Mouse (Mus musculus): Measurements from ENCODE around the gene Tigd4.

DNA sequence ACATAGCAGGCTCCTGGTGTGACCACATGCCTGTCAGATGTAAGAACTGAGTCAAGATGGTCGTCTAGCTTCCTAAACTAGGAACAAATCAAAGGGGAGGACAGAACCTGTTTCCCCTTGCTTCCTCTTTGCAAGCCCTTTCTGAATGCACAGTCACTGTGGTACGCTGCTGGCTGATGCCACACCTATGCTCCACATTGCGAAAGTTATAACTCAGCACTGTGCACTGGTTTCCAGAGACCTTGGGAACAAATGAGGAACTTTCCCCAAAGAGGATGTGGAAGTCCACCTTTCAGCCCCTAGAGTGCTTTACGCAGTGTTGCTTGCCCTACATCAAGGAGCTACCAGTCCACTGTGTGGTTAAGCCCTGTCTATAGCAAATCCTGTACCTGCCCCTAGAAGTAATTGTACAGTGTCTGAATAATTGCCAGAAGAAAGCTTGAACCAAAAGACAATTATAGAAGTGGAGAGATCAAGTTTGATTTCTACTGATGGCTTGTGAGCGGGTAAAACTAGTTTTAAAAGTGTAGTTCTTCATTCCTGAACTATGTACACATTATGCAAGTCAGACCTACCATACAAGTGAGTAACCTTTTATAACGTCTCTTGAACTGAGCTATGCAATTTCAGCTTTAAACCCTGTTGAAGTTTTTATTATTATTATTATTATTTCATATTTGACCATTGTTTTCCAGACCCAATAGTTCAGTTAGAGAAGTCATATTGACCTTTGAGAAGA, 4.8 kb downstream of the Tigd4 start:
- TF ChIP-seq CTCF (IDR thresholded peaks at IDR 0.05) (no peak), EP300 (IDR thresholded peaks at IDR 0.05) (peak; percentile 41; the same call in 1 of the 2 replicates)

Measured in lung, postnatal 0 days (tissue).